Mouse (Mus musculus) liver, adult 2 months (tissue): ENCODE measurements around the gene Cers1. TPM values are rescaled to one million over a fixed set of nuclear protein-coding genes. Genes with fewer than 3 reads are reported as not detected.

Experiments used
- DNase-seq: peaks from one replicate; pipeline ENCODE4 v3.0.0-alpha.2; 2011; ENCODE audit warnings: low read depth, low spot score; ENCODE audit errors: extremely low read depth
- H3K27ac ChIP-seq: fragments of 200-500 bp; replicated peaks from 2 replicates; pipeline ENCODE4 v1.5.1; 2012; ENCODE audit warnings: low read depth, mild to moderate bottlenecking, control low read depth, inconsistent platforms, low read length; ENCODE audit not compliant: insufficient read depth
- H3K27me3 ChIP-seq: fragments of 200-500 bp; 2 replicates; pipeline ENCODE4 v1.6.1; 2012; ENCODE audit warnings: mild to moderate bottlenecking, moderate library complexity, low read length, inconsistent platforms; ENCODE audit not compliant: control insufficient read depth, insufficient read depth
- H3K36me3 ChIP-seq: fragments of 200-500 bp; 2 replicates; pipeline ENCODE4 v1.6.1; 2012; ENCODE audit warnings: low read length, inconsistent platforms; ENCODE audit not compliant: control insufficient read depth, insufficient read depth
- H3K4me1 ChIP-seq: fragments of 200-500 bp; 2 replicates; pipeline ENCODE4 v1.6.1; 2011; ENCODE audit warnings: low read length; ENCODE audit not compliant: control insufficient read depth, insufficient read depth
- H3K4me3 ChIP-seq: fragments of 200-500 bp; 2 replicates; pipeline ENCODE4 v1.5.1; 2011; ENCODE audit warnings: low read depth, mild to moderate bottlenecking, control low read depth, low read length, moderate library complexity; ENCODE audit not compliant: insufficient read depth
- H3K79me2 ChIP-seq: fragments of 200-500 bp; 2 replicates; pipeline ENCODE4 v1.6.1; 2012; ENCODE audit warnings: inconsistent platforms, mild to moderate bottlenecking, low read length, moderate library complexity; ENCODE audit not compliant: control insufficient read depth, insufficient read depth
- H3K9ac ChIP-seq: fragments of 200-500 bp; 2 replicates; pipeline ENCODE4 v1.6.1; 2012; ENCODE audit warnings: low read depth, mild to moderate bottlenecking, control low read depth, inconsistent platforms, low read length
- CTCF ChIP-seq: fragments of 200-500 bp; IDR thresholded peaks from 2 replicates; pipeline ENCODE4 v1.5.1; 2011; ENCODE audit warnings: low read depth, low read length, control low read depth
- POLR2A ChIP-seq: fragments of 200-500 bp; IDR thresholded peaks from 2 replicates; pipeline ENCODE4 v1.6.1; 2011; ENCODE audit warnings: low read length, control low read depth; ENCODE audit not compliant: insufficient read depth; ENCODE audit errors: extremely low read depth
- WGBS: fragments of 180-500 bp; shearing (Covaris S2); methylation state at CpG from one replicate; pipeline ENCODE4 v1.1.7; 2018; 5-methylcytosine and 5-hydroxymethylcytosine counted together
- polyA plus RNA-seq: library from polyadenylated mRNA; depleted of rRNA; stranded (reverse); fragments of >200 nt; gene quantifications from 2 replicates; pipeline ENCODE4 v1.2.3, GENCODE M21; 2012; rRNA removed
- total RNA-seq: library from RNA; depleted of rRNA; stranded (reverse); fragments of >200 nt; gene quantifications from 2 replicates; pipeline ENCODE4 v1.2.3, GENCODE M21; 2014; rRNA removed

Gene Cers1
- total and polyA plus RNA-seq, 2 experiments: 0.04 TPM; not detected in 1

DNA sequence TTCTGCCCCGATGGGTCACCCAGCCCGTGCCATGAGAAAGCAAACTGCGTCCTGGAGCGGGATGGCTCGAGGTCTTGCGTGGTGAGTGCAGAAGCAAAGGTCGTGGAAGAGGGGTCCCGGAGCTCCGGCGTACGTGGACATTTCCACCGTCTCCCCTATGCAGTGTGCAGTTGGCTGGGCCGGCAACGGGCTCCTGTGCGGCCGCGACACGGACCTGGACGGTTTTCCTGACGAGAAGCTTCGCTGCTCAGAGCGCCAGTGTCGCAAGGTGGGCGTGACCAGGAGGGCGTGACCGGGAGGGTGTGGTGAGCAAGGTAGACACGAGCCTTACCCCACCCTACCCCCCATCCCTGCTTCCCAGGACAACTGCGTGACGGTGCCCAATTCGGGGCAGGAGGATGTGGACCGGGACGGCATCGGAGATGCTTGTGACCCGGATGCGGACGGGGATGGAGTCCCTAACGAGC is 60.7 kb downstream of the Cers1 start:
- Histone ChIP-seq H3K4me3 (no peak overlapping the region), H3K27me3 (peaks cover 34% of the 10 kb centered on the region), H3K36me3 (no peaks in the 10 kb centered on the region), H3K79me2 (no peaks in the 10 kb centered on the region), H3K27ac (no peak overlapping the region), H3K4me1 (no peaks in the 10 kb centered on the region), H3K9ac (no peak overlapping the region)
- no peak for DNase-seq
- TF ChIP-seq POLR2A (no peak), CTCF (no peak)
- 8% methylated on average over 37 of the region's 37 CpGs for WGBS

DNA sequence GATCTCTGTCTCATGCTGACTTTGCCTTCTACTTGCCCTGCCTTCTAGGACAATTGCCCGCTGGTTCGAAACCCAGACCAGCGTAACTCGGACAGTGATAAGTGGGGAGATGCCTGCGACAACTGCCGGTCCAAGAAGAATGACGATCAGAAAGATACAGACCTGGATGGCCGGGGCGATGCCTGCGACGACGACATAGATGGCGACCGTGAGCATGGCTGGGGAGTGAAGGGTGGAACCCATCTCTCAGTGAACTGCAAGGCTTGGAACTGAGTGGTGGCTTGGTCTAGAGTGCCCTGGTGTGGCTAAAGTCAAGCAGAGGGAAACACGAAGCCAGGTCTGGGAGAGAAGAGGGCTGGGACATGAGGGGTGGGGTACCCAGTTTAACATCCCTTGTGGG is 61.5 kb downstream of the Cers1 start:
- H3K27me3 ChIP-seq: peaks cover 34% of the 10 kb centered on the region
- DNase-seq: no peak
- no peaks in the 10 kb centered on the region for H3K36me3 ChIP-seq
- 25% methylated on average over 15 of the region's 15 CpGs for WGBS
- H3K4me1 ChIP-seq: no peaks in the 10 kb centered on the region
- H3K27ac ChIP-seq: no peak overlapping the region
- H3K4me3 ChIP-seq: no peak overlapping the region
- no peak overlapping the region for H3K9ac ChIP-seq
- no peak for TF ChIP-seq POLR2A
- TF ChIP-seq CTCF: no peak
- no peaks in the 10 kb centered on the region for H3K79me2 ChIP-seq

DNA sequence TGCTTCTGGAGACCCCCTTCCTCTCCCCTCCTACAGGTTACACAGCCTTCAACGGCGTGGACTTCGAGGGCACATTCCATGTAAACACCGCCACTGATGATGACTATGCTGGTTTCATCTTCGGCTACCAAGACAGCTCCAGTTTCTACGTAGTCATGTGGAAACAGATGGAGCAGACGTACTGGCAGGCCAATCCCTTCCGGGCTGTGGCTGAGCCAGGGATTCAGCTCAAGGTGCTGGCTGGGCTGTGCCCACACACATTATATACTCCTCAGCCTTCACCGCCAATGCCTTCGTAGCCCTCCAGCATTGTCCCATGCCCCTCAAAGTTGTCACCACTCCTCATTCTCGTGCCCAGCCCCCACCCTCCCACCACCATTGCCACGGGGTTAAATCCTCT is 64.5 kb downstream of the Cers1 start:
- Histone ChIP-seq H3K27ac (no peak overlapping the region), H3K27me3 (peaks cover 15% of the 10 kb centered on the region), H3K79me2 (no peaks in the 10 kb centered on the region), H3K36me3 (no peaks in the 10 kb centered on the region), H3K9ac (no peak overlapping the region), H3K4me1 (no peaks in the 10 kb centered on the region; the same call in 1 of the 2 replicates), H3K4me3 (no peak overlapping the region)
- no peak for TF ChIP-seq POLR2A
- no peak for TF ChIP-seq CTCF
- DNase-seq: no peak
- 84% methylated on average over 12 of the region's 12 CpGs for WGBS

Other genes starting within 250 kb of the Cers1 start
- gene Tm6sf2, start 242.9 kb upstream of the Cers1 start, total RNA-seq: 43.8 and 67.9 TPM in 2 replicates
- 152 and 203 TPM in 2 replicates for gene Tm6sf2, start 242.9 kb upstream of the Cers1 start, polyA plus RNA-seq
- 2.2 and 4.2 TPM in 2 replicates for gene Hapln4, start 232.3 kb upstream of the Cers1 start, total RNA-seq
- 4.4 and 8.8 TPM in 2 replicates for gene Hapln4, start 232.3 kb upstream of the Cers1 start, polyA plus RNA-seq
- gene Ncan, start 194.9 kb upstream of the Cers1 start, total RNA-seq: under 0.01 TPM in 1 of 2 replicates, not detected in the other
- gene Ncan, start 194.9 kb upstream of the Cers1 start, polyA plus RNA-seq: not detected in 2 replicates
- 3.3 and 4.4 TPM in 2 replicates for gene Nr2c2ap, start 184.4 kb upstream of the Cers1 start, total RNA-seq
- gene Nr2c2ap, start 184.4 kb upstream of the Cers1 start, polyA plus RNA-seq: 15.0 and 16.6 TPM in 2 replicates
- 9.4 and 13.6 TPM in 2 replicates for gene Rfxank, start 176.6 kb upstream of the Cers1 start, total RNA-seq
- 16.0 and 27.8 TPM in 2 replicates for gene Rfxank, start 176.6 kb upstream of the Cers1 start, polyA plus RNA-seq
- gene Borcs8, start 176.3 kb upstream of the Cers1 start, total RNA-seq: 20.1 and 20.7 TPM in 2 replicates
- gene Borcs8, start 176.3 kb upstream of the Cers1 start, polyA plus RNA-seq: 53.4 and 55.0 TPM in 2 replicates
- gene Mef2b, start 176.1 kb upstream of the Cers1 start, total RNA-seq: 0.09 and 0.34 TPM in 2 replicates
- gene Mef2b, start 176.1 kb upstream of the Cers1 start, polyA plus RNA-seq: not detected in 2 replicates
- 18.3 and 20.4 TPM in 2 replicates for gene Tmem161a, start 143.4 kb upstream of the Cers1 start, total RNA-seq
- gene Tmem161a, start 143.4 kb upstream of the Cers1 start, polyA plus RNA-seq: 40.4 and 60.4 TPM in 2 replicates
- 31.4 and 48.5 TPM in 2 replicates for gene Slc25a42, start 103.5 kb upstream of the Cers1 start, total RNA-seq
- 96.9 and 117 TPM in 2 replicates for gene Slc25a42, start 103.5 kb upstream of the Cers1 start, polyA plus RNA-seq
- 5.3 and 7.0 TPM in 2 replicates for gene Sugp2, start 81.5 kb upstream of the Cers1 start, total RNA-seq
- gene Sugp2, start 81.5 kb upstream of the Cers1 start, polyA plus RNA-seq: 9.7 and 12.4 TPM in 2 replicates
- gene Armc6, start 81.3 kb upstream of the Cers1 start, total RNA-seq: 4.4 and 6.2 TPM in 2 replicates
- 9.6 and 11.6 TPM in 2 replicates for gene Armc6, start 81.3 kb upstream of the Cers1 start, polyA plus RNA-seq
- 1.4 and 2.6 TPM in 2 replicates for gene Homer3, start 32.9 kb upstream of the Cers1 start, total RNA-seq
- 3.1 and 3.7 TPM in 2 replicates for gene Homer3, start 32.9 kb upstream of the Cers1 start, polyA plus RNA-seq
- gene Ddx49, start 13.3 kb upstream of the Cers1 start, total RNA-seq: 19.3 and 22.7 TPM in 2 replicates
- gene Ddx49, start 13.3 kb upstream of the Cers1 start, polyA plus RNA-seq: 24.4 and 36.5 TPM in 2 replicates
- gene Cope, start 13.3 kb upstream of the Cers1 start, total RNA-seq: 169 and 197 TPM in 2 replicates
- gene Cope, start 13.3 kb upstream of the Cers1 start, polyA plus RNA-seq: 327 and 394 TPM in 2 replicates
- not detected in 2 replicates for gene Gdf1, start 14.0 kb downstream of the Cers1 start, total RNA-seq
- not detected in 2 replicates for gene Gdf1, start 14.0 kb downstream of the Cers1 start, polyA plus RNA-seq
- gene Upf1, start 37.5 kb downstream of the Cers1 start, total RNA-seq: 19.0 and 26.3 TPM in 2 replicates
- 20.3 and 22.3 TPM in 2 replicates for gene Upf1, start 37.5 kb downstream of the Cers1 start, polyA plus RNA-seq
- gene Comp, start 57.8 kb downstream of the Cers1 start, total RNA-seq: not detected in 2 replicates
- gene Comp, start 57.8 kb downstream of the Cers1 start, polyA plus RNA-seq: 0.24 TPM in 1 of 2 replicates, not detected in the other
- 1.2 and 1.9 TPM in 2 replicates for gene Crtc1, start 123.8 kb downstream of the Cers1 start, total RNA-seq
- gene Crtc1, start 123.8 kb downstream of the Cers1 start, polyA plus RNA-seq: 6.9 and 8.2 TPM in 2 replicates
- 3.5 and 4.5 TPM in 2 replicates for gene Klhl26, start 161.2 kb downstream of the Cers1 start, total RNA-seq
- gene Klhl26, start 161.2 kb downstream of the Cers1 start, polyA plus RNA-seq: 13.7 and 15.3 TPM in 2 replicates
- 0.34 TPM in 1 of 2 replicates, not detected in the other for gene Tmem59l, start 171.6 kb downstream of the Cers1 start, total RNA-seq
- 0.10 TPM in 1 of 2 replicates, not detected in the other for gene Tmem59l, start 171.6 kb downstream of the Cers1 start, polyA plus RNA-seq
- gene Crlf1, start 177.4 kb downstream of the Cers1 start, total RNA-seq: not detected in 2 replicates
- not detected in 2 replicates for gene Crlf1, start 177.4 kb downstream of the Cers1 start, polyA plus RNA-seq
- gene Rex1bd, start 191.0 kb downstream of the Cers1 start, total RNA-seq: 60.8 and 75.2 TPM in 2 replicates
- gene Rex1bd, start 191.0 kb downstream of the Cers1 start, polyA plus RNA-seq: 141 and 152 TPM in 2 replicates
- gene Uba52, start 195.0 kb downstream of the Cers1 start, total RNA-seq: 750 and 1,062 TPM in 2 replicates
- gene Uba52, start 195.0 kb downstream of the Cers1 start, polyA plus RNA-seq: 596 and 770 TPM in 2 replicates
- 271 and 321 TPM in 2 replicates for gene Fkbp8, start 211.9 kb downstream of the Cers1 start, total RNA-seq
- 455 and 489 TPM in 2 replicates for gene Fkbp8, start 211.9 kb downstream of the Cers1 start, polyA plus RNA-seq
- gene Kxd1, start 212.2 kb downstream of the Cers1 start, total RNA-seq: 36.7 and 42.6 TPM in 2 replicates
- gene Kxd1, start 212.2 kb downstream of the Cers1 start, polyA plus RNA-seq: 68.4 and 72.3 TPM in 2 replicates
- gene Ell, start 223.7 kb downstream of the Cers1 start, total RNA-seq: 10.0 and 13.6 TPM in 2 replicates
- 19.6 and 25.0 TPM in 2 replicates for gene Ell, start 223.7 kb downstream of the Cers1 start, polyA plus RNA-seq